ENCODE assay signal across 13 mouse cellular contexts in genomic region chr5:141463417-141463816, GRCm38 (mm10).
"Had no signal": no experiment of that assay in that cellular context is flagged by ENCODE, and none has a peak within 500 bp of the region (broad histone marks: within the 10 kb centered on the region; RNA-seq: fewer than 3 reads in every experiment).

No protein-coding gene starts in this region.

- H3K9me3 ChIP-seq: limb, embryonic 10.5 days; liver, embryonic 12.5 days; lung, embryonic 15.5 days; midbrain, embryonic 10.5 days; midbrain, embryonic 15.5 days; neural tube, embryonic 13.5 days had no signal

- ATAC-seq: intestine, embryonic 16.5 days; liver, embryonic 12.5 days; midbrain, embryonic 15.5 days had no signal

- H3K36me3 ChIP-seq: limb, embryonic 10.5 days; liver, embryonic 12.5 days; lung, embryonic 15.5 days; midbrain, embryonic 10.5 days; midbrain, embryonic 15.5 days; neural tube, embryonic 13.5 days had no signal

- H3K4me3 ChIP-seq: limb, embryonic 10.5 days; liver, embryonic 12.5 days; lung, embryonic 15.5 days; midbrain, embryonic 10.5 days; midbrain, embryonic 15.5 days; neural tube, embryonic 13.5 days had no signal

- H3K4me2 ChIP-seq: liver, embryonic 12.5 days; lung, embryonic 15.5 days; midbrain, embryonic 15.5 days; neural tube, embryonic 13.5 days had no signal

- DNase-seq: kidney, adult 8-10 months; kidney, postnatal 25 days; lung, postnatal 4 days; retina, postnatal 1 day; right cerebral cortex, postnatal 4 days; spleen, adult 18-20 months had no signal

- H3K27me3 ChIP-seq: liver, embryonic 12.5 days; lung, embryonic 15.5 days; midbrain, embryonic 15.5 days; neural tube, embryonic 13.5 days had no signal

- H3K27ac ChIP-seq: limb, embryonic 10.5 days; liver, embryonic 12.5 days; lung, embryonic 15.5 days; midbrain, embryonic 10.5 days; midbrain, embryonic 15.5 days; neural tube, embryonic 13.5 days had no signal

- H3K4me1 ChIP-seq: liver, embryonic 12.5 days; lung, embryonic 15.5 days had no signal

- H3K9ac ChIP-seq: liver, embryonic 12.5 days; lung, embryonic 15.5 days; midbrain, embryonic 15.5 days; neural tube, embryonic 13.5 days had no signal
